Mouse (Mus musculus) bone marrow, adult 2 months (tissue): ENCODE data around the gene Col5a3. TPM values are rescaled to one million over a fixed set of nuclear protein-coding genes. Genes with fewer than 3 reads are reported as not detected.

Experiments used
- H3K27ac ChIP-seq: fragments of 200-500 bp; 2 replicates; pipeline ENCODE4 v1.5.1; 2012; ENCODE audit warnings: low read depth, mild to moderate bottlenecking, control low read depth, inconsistent platforms, low read length; ENCODE audit not compliant: control insufficient read depth, poor library complexity, insufficient read depth
- H3K4me1 ChIP-seq: fragments of 200-500 bp; 2 replicates; pipeline ENCODE4 v1.6.1; 2011; ENCODE audit warnings: low read length; ENCODE audit not compliant: control insufficient read depth, insufficient read depth
- H3K4me3 ChIP-seq: fragments of 200-500 bp; replicated peaks from 2 replicates; pipeline ENCODE3; 2011; ENCODE audit warnings: mild to moderate bottlenecking, low read depth, low read length, control low read depth; ENCODE audit not compliant: control insufficient read depth
- CTCF ChIP-seq: fragments of 200-500 bp; IDR thresholded peaks from 2 replicates; pipeline ENCODE4 v1.5.1; 2011; ENCODE audit warnings: low read length, control low read depth; ENCODE audit not compliant: control insufficient read depth, insufficient read depth
- POLR2A ChIP-seq: fragments of 200-500 bp; IDR thresholded peaks from 2 replicates; pipeline ENCODE4 v1.6.1; 2011; ENCODE audit warnings: low read depth, mild to moderate bottlenecking, control low read depth, low read length, borderline replicate concordance; ENCODE audit not compliant: control insufficient read depth
- WGBS: fragments of 180-500 bp; shearing (Covaris S2); methylation state at CpG from one replicate; pipeline ENCODE4 v1.1.7; 2018; 5-methylcytosine and 5-hydroxymethylcytosine counted together
- polyA plus RNA-seq: library from polyadenylated mRNA; stranded (reverse); fragments of >200 nt; gene quantifications from 2 replicates; pipeline ENCODE4 v1.2.4, GENCODE M21; 2011; ENCODE audit warnings: low replicate concordance; ENCODE audit not compliant: missing spikeins, insufficient read depth, insufficient read length

The Col5a3 gene
- polyA plus RNA-seq, result 7.3 and 15.3 TPM in 2 replicates

DNA sequence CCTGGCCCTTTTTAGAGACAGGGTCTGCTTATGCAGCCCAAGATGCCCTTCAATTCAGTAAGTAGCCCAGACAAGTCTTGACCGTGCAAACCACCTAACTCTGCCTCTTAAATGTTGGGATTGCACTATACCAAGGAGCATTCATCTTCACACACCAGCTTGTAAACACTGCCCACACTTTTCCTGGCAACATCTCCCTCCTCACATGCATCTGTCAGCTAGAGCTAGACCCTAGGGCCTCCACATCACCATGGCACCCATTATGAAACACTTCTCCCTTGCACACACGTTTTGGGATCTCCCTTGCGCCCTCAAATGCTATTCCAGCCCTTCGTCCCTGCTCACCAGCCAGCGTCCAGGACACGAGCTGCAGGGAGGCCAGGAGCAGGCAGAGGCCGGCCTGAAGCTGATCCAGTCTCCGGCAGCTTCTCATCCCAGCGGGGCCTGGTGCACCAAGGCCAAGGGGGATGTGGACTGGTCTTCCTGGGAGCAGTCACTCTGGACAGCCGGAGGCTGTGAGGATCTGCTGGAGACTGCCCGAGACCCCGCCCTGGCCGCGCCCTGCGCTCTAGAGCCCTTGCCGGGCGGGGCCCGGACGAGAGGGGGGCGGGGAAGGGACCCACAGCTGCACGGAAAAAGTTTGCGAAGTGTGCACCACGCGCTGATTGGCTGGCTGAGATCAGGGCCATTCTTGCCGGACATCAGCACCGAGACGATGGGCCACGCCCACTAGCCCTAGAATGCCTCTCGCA, at the start of gene Col5a3:
Gene Col5a3, minus strand, starts transcription at position 547 of the 752 bp plus-strand sequence.
- Histone ChIP-seq H3K4me1 (no peaks in the 10 kb centered on the region), H3K4me3 (no peak within 1 kb of the TSS), H3K27ac (no peak within 1 kb of the TSS)
- TF ChIP-seq CTCF (no peak), POLR2A (no peak)
- WGBS, result 8% methylated on average over 29 of the region's 29 CpGs

DNA sequence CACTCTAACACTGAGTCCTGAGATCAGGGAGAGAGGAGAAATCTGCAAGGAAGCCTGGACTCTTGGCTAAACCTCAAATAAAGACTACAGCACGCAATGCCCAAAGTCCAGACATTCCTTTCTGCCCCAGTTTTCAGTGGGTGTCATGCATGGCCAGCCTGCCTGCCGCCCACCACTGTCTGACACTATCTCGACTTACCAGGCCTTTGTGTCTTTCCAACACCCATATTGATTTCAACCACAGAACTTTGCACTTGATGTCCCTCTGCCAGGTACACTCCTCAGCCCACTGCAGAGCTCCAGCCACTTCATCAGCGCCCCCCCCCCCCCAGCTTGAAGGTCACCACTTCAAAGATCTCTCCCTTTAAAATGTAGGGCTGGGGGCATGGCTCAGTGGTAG, 47.4 kb upstream of the Col5a3 start:
- TF ChIP-seq CTCF (no peak), POLR2A (no peak)
- no peak overlapping the region for H3K4me3 ChIP-seq
- no peaks in the 10 kb centered on the region for H3K4me1 ChIP-seq
- WGBS, result 51% methylated on average over 4 of the region's 4 CpGs
- H3K27ac ChIP-seq, result no peak overlapping the region

DNA sequence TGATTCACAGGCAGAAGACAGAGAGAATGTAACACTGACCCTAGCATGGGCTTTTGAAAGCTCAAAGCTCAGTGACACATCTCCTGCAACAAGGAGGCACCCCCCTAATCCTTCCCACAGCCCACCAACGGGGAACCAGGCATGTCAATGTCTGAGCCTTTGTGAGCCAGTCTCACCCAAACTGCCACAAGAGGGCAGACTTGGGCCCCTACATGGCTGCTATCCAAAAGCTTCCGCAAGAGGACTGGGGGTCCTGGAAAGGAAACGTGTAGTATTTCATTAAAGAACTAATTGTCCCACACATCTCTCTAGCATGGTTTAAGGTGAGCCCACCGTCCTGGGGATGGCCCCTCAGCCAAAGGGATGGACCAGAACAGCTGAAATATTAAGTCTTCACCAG, 47.0 kb upstream of the Col5a3 start:
- 8% methylated on average over 4 of the region's 4 CpGs for WGBS
- Histone ChIP-seq H3K4me1 (no peaks in the 10 kb centered on the region), H3K4me3 (no peak overlapping the region), H3K27ac (no peak overlapping the region)
- TF ChIP-seq CTCF (peak; percentile 55), POLR2A (no peak)

GRCm38 (mm10) chr9:20859926-20860325, 45.1 kb upstream of the Col5a3 start:
- 38% methylated on average over 6 of the region's 6 CpGs for WGBS
- Histone ChIP-seq H3K27ac (no peak overlapping the region), H3K4me1 (no peaks in the 10 kb centered on the region), H3K4me3 (no peak overlapping the region)
- no peak for TF ChIP-seq CTCF
- TF ChIP-seq POLR2A, result no peak

- no peak overlapping the region for H3K4me3 ChIP-seq
- WGBS, result 5% methylated on average over 6 of the region's 6 CpGs
- no peak overlapping the region for H3K27ac ChIP-seq
- no peak for TF ChIP-seq POLR2A
- TF ChIP-seq CTCF, result peak; percentile 9; the same call in 1 of the 2 replicates
- no peaks in the 10 kb centered on the region for H3K4me1 ChIP-seq
These were observed 42.3 kb upstream of the Col5a3 start for GRCm38 (mm10) chr9:20857131-20857530.

DNA sequence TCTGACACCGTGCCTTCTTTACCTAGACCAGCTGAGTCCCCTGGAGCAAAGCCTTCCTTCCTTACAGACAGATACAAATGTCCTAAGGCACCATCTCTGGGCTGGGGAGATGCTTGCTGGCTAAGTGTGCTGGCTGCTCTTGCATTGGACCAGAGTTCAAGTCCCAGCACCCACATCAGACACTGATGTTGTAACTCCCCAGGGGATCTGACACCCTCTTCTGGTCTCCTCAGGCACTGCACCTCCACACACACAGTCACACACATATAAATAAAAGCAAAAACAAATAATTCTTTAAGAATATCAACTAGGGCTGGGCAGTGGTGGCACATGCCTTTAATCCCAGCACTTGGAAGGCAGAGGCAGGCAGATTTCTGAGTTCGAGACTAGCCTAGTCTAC, 35.3 kb upstream of the Col5a3 start:
- Histone ChIP-seq H3K27ac (no peak overlapping the region), H3K4me1 (no peaks in the 10 kb centered on the region), H3K4me3 (no peak overlapping the region)
- no peak for TF ChIP-seq POLR2A
- TF ChIP-seq CTCF, result no peak
- WGBS, result 80% methylated on average over 2 of the region's 2 CpGs

DNA sequence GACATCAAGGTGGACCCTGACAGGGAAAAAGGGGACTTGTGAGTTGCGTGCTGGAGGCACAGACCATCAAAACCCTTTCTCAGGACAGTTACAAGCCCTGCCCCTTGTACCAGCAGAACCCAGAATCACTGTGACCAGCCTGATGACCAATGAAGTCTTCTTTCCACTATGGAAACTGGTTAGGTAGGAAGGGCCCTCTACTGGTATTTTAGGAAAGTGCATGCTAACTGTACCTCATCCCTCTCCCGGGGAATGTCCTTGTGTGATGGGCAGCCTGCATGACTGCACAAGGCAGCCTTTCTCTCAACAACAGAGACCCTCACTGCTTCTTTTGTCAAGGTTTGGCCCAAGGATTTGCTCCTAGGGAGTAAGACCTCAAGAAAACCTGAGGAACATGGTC, 27.8 kb upstream of the Col5a3 start:
- no peak for TF ChIP-seq CTCF
- TF ChIP-seq POLR2A, result no peak
- Histone ChIP-seq H3K27ac (no peak overlapping the region), H3K4me1 (no peaks in the 10 kb centered on the region), H3K4me3 (no peak overlapping the region)
- WGBS, result 28% methylated on average over 2 of the region's 2 CpGs

DNA sequence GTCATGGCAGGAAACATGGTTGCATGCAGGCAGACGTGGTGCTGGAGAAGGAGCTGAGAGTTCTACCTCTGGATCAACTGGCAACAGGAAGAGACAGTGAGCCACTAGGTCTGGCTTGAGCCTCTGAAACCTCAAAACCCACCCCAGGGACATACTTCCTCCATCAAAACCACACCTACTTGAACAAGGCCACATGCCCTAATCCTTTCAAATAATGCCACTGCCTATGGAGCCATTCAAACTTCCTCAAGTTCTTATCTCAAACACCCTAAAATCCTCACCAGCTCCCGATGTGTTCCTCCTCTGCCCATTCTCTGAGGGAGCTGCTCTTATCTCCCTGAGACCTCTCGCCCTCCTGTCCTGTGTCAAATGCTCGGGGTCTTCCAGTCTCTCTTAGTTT, 27.3 kb upstream of the Col5a3 start:
- no peak overlapping the region for H3K27ac ChIP-seq
- TF ChIP-seq CTCF (no peak), POLR2A (no peak)
- WGBS, result 19% methylated on average over 4 of the region's 4 CpGs
- no peaks in the 10 kb centered on the region for H3K4me1 ChIP-seq
- H3K4me3 ChIP-seq, result no peak overlapping the region
